Mouse (Mus musculus) gastrocnemius, adult 2 months (tissue): Measurements from ENCODE around the gene Olfr685. TPM values are rescaled to one million over a fixed set of nuclear protein-coding genes. Genes with fewer than 3 reads are reported as not detected.
A peak's percentile ranks its signal among the peaks of the same experiment; 100 is the strongest.

Experiments used
- DNase-seq: peaks from one replicate; pipeline ENCODE4 v3.0.0; 2022
- H3K27ac ChIP-seq: fragments of 200-600 bp; 2 replicates; pipeline ENCODE4 v1.8.1; 2022; ENCODE audit warnings: mild to moderate bottlenecking
- H3K4me3 ChIP-seq: fragments of 200-600 bp; 2 replicates; pipeline ENCODE4 v1.8.1; 2022; ENCODE audit warnings: mild to moderate bottlenecking, moderate library complexity
- CTCF ChIP-seq: fragments of 200-600 bp; IDR thresholded peaks from 2 replicates; pipeline ENCODE4 v1.8.1; 2022; ENCODE audit warnings: antibody characterized with exemption, mild to moderate bottlenecking, moderate library complexity
- intact Hi-C: fragments of 180-260 bp; cut with DNase I; formaldehyde crosslinking; loops from one replicate; pipeline ENCODE4 v1.15.1; 2025
- long read RNA-seq, 2 experiments: library from polyadenylated mRNA; stranded (forward); transcript quantifications; one replicate each; pipeline ENCODE4 v2.0.0; 2021
- total RNA-seq, 2 experiments: library from RNA; stranded (reverse); gene quantifications; 2 replicates each; pipeline ENCODE4 v1.2.3; 2021

Gene Olfr685
- not detected for total RNA-seq
- long read RNA-seq, experiment 1 = 0 reads
- long read RNA-seq, experiment 2 = 0 reads

GRCm38 (mm10) chr7:105185912-105186311 lies at the start of gene Olfr685:
Gene Olfr685, minus strand, starts transcription at chr7:105186012.
- H3K4me3 ChIP-seq = no peak within 1 kb of the TSS
- H3K27ac ChIP-seq = no peak within 1 kb of the TSS
- DNase-seq = no peak
- intact Hi-C loops = no loop called here
- TF ChIP-seq CTCF = no peak

DNA sequence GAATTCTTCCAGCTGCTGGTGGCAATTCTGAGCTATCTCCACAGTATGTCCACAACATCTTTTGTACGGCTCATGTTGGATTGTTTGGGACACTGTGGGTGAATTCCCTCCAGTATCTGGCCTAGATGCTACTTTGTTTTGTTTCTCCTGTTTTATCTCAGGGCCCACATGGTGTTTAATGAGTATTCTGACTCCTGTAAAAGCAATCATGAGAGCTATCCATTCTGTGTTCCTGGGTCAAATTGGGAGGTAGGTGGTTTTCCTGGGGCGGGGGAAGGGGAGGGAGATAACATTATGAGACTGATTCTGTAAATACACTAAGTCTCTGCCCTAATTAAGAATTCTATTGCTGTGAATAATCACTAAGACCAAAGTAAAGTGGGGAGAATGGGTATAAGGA lies 43.6 kb upstream of the Olfr685 start:
- intact Hi-C loops = no loop called here
- Histone ChIP-seq H3K4me3 (no peak overlapping the region), H3K27ac (peak overlapping the region; percentile 64)
- DNase-seq = no peak
- no peak for TF ChIP-seq CTCF

- intact Hi-C loops = no loop called here
- no peak for DNase-seq
- Histone ChIP-seq H3K27ac (peak overlapping the region; percentile 64), H3K4me3 (no peak overlapping the region)
- TF ChIP-seq CTCF = no peak
Measured at GRCm38 (mm10) chr7:105228138-105228537, 42.3 kb upstream of the Olfr685 start.

- H3K27ac ChIP-seq = no peak overlapping the region
- intact Hi-C loops = no loop called here
- H3K4me3 ChIP-seq = no peak overlapping the region
- no peak for DNase-seq
- TF ChIP-seq CTCF = no peak
Measured at GRCm38 (mm10) chr7:105226703-105227102, 40.9 kb upstream of the Olfr685 start.

DNA sequence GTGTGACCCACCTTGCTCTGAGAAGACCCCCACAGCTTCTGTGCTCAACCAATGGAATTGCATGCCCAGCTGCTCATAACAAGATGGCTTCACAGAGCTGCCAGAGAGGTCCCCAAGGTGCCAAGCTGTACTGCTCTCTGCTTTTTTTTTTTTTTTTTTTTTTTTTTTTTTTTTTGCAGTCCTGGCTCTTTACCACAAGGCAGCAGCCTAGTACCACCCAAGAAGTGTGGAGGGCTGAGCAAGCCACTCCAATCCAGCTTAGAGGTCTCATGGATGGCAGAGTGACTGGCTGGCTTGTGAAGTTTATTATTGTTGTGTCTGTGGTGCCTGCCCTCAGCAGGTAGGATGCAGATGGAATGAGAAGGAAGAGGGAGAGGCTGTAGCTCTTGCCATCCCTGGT lies 40.3 kb upstream of the Olfr685 start:
- TF ChIP-seq CTCF = peak; percentile 4; the same call in 1 of the 2 replicates
- intact Hi-C loops = no loop called here
- H3K4me3 ChIP-seq = no peak overlapping the region
- DNase-seq = no peak
- H3K27ac ChIP-seq = no peak overlapping the region

GRCm38 (mm10) chr7:105218281-105218680 lies 32.5 kb upstream of the Olfr685 start:
- no peak overlapping the region for H3K27ac ChIP-seq
- TF ChIP-seq CTCF = no peak
- intact Hi-C loops = no loop called here
- no peak for DNase-seq
- no peak overlapping the region for H3K4me3 ChIP-seq

- no peak for TF ChIP-seq CTCF
- intact Hi-C loops = no loop called here
- no peak overlapping the region for H3K27ac ChIP-seq
- DNase-seq = no peak
- H3K4me3 ChIP-seq = no peak overlapping the region
Measured at GRCm38 (mm10) chr7:105214761-105215160, 28.9 kb upstream of the Olfr685 start.

- no peak for TF ChIP-seq CTCF
- H3K27ac ChIP-seq = no peak within 1 kb of the TSS
- H3K4me3 ChIP-seq = no peak within 1 kb of the TSS
- DNase-seq = no peak
- intact Hi-C loops = no loop called here
Measured at GRCm38 (mm10) chr7:105207385-105207784, 21.6 kb upstream of the Olfr685 start, which contains the start of gene Olfr686. Gene Olfr686, minus strand, starts transcription at chr7:105207485.

- H3K4me3 ChIP-seq = no peak overlapping the region
- no peak for DNase-seq
- peak; percentile 52 for TF ChIP-seq CTCF
- H3K27ac ChIP-seq = no peak overlapping the region
- intact Hi-C loops = no loop called here
Measured at GRCm38 (mm10) chr7:105170773-105171172, 15.0 kb downstream of the Olfr685 start.

- TF ChIP-seq CTCF = no peak
- DNase-seq = no peak
- Histone ChIP-seq H3K27ac (no peak within 1 kb of the TSS), H3K4me3 (no peak within 1 kb of the TSS)
- intact Hi-C loops = no loop called here
Measured at GRCm38 (mm10) chr7:105163553-105163952, 22.3 kb downstream of the Olfr685 start, which contains the start of gene Olfr684. Gene Olfr684, minus strand, starts transcription at chr7:105163653.

DNA sequence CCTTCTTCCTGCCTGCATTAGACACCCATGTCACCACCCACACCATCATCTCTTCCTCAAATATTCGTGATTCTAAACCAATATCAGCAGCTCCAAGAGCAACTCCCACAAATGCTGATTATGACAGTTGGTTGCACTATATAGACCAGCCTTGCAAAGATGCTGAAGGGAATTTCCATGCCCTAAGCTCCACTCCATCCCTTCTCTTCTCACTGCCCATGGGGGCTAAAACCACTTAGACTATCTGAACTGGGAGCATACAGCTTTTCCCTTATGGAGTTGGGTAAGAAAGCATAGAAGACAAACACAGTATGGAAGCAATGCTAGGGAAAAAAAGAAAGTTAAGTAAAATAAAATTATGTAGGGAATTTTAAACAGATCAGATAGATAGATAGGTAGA lies 38.9 kb downstream of the Olfr685 start, which contains the start of gene Olfr683:
Olfr683 (minus strand) TSS at position 101 of the 400 bp plus-strand sequence.
- H3K27ac ChIP-seq = no peak within 1 kb of the TSS
- TF ChIP-seq CTCF = no peak
- no peak within 1 kb of the TSS for H3K4me3 ChIP-seq
- intact Hi-C loops = no loop called here
- DNase-seq = no peak

DNA sequence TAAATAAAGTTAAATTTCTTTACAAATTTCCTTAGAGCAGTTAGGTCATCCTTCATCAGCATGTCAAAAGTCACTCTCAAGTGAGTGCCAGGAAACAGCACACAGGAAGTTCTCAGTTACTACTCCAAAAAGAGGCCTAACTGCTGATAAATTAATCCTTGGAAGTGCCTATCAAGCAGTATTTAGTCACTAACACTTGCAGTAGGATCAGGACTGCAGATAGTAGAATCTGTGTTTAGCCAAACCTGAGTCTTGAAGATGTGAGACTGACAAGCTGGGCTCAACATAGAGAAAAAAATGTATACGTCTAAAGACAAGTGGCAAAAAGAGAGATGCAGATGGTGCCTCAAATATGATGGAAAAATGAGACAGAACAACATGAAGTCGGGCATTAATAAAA lies 44.5 kb downstream of the Olfr685 start:
- no peak for DNase-seq
- intact Hi-C loops = no loop called here
- TF ChIP-seq CTCF = no peak
- no peak overlapping the region for H3K4me3 ChIP-seq
- H3K27ac ChIP-seq = no peak overlapping the region

Other genes starting within 250 kb of the Olfr685 start
- not detected for gene Olfr670, start 223.4 kb downstream of the Olfr685 start, total RNA-seq
- gene Olfr671, start 206.9 kb downstream of the Olfr685 start, total RNA-seq = not detected
- gene Olfr672, start 184.0 kb downstream of the Olfr685 start, total RNA-seq = not detected
- not detected for gene Olfr675, start 157.6 kb downstream of the Olfr685 start, total RNA-seq
- gene Olfr676, start 153.3 kb downstream of the Olfr685 start, total RNA-seq = not detected
- not detected for gene Olfr677, start 134.6 kb downstream of the Olfr685 start, total RNA-seq
- gene Olfr678, start 121.5 kb downstream of the Olfr685 start, total RNA-seq = not detected
- gene Olfr679, start 104.8 kb downstream of the Olfr685 start, total RNA-seq = not detected
- gene Olfr680-ps1, start 93.2 kb downstream of the Olfr685 start, total RNA-seq = not detected
- gene Olfr681, start 69.2 kb downstream of the Olfr685 start, total RNA-seq = not detected
- gene Olfr683, start 39.0 kb downstream of the Olfr685 start, total RNA-seq = not detected
- gene Olfr684, start 22.4 kb downstream of the Olfr685 start, total RNA-seq = not detected
- gene Olfr686, start 21.5 kb upstream of the Olfr685 start, total RNA-seq = not detected
- gene Olfr688, start 102.1 kb upstream of the Olfr685 start, total RNA-seq = not detected
- not detected for gene Olfr689, start 125.2 kb upstream of the Olfr685 start, total RNA-seq
- not detected for gene Olfr690, start 148.1 kb upstream of the Olfr685 start, total RNA-seq
- not detected for gene Olfr691, start 156.3 kb upstream of the Olfr685 start, total RNA-seq
- not detected for gene Olfr692, start 182.2 kb upstream of the Olfr685 start, total RNA-seq
- not detected for gene Gm5901, start 189.0 kb upstream of the Olfr685 start, total RNA-seq
- gene Fam160a2, start 214.0 kb upstream of the Olfr685 start, total RNA-seq = 10 to 100 TPM in 1 of 2 experiments, 1 to 10 TPM in 1; 9.8 to 10.8 TPM
- not detected for gene Cnga4, start 218.6 kb upstream of the Olfr685 start, total RNA-seq
- not detected for gene Cckbr, start 239.7 kb upstream of the Olfr685 start, total RNA-seq